Mouse (Mus musculus) bone marrow, adult 2 months (tissue): ENCODE results near the gene Pcsk6. TPM values are rescaled to one million over a fixed set of nuclear protein-coding genes. Genes with fewer than 3 reads are reported as not detected.
"Not testable (repeated sequence)": the region's sequence is repeated elsewhere in the genome, so short reads cannot be mapped to it uniquely, and the experiment has no call there.

Experiments used
- H3K27ac ChIP-seq: fragments of 200-500 bp; 2 replicates; pipeline ENCODE4 v1.5.1; 2012; ENCODE audit warnings: low read depth, mild to moderate bottlenecking, control low read depth, inconsistent platforms, low read length; ENCODE audit not compliant: control insufficient read depth, poor library complexity, insufficient read depth
- H3K4me1 ChIP-seq: fragments of 200-500 bp; 2 replicates; pipeline ENCODE4 v1.6.1; 2011; ENCODE audit warnings: low read length; ENCODE audit not compliant: control insufficient read depth, insufficient read depth
- H3K4me3 ChIP-seq: fragments of 200-500 bp; replicated peaks from 2 replicates; pipeline ENCODE3; 2011; ENCODE audit warnings: mild to moderate bottlenecking, low read depth, low read length, control low read depth; ENCODE audit not compliant: control insufficient read depth
- CTCF ChIP-seq: fragments of 200-500 bp; IDR thresholded peaks from 2 replicates; pipeline ENCODE4 v1.5.1; 2011; ENCODE audit warnings: low read length, control low read depth; ENCODE audit not compliant: control insufficient read depth, insufficient read depth
- POLR2A ChIP-seq: fragments of 200-500 bp; IDR thresholded peaks from 2 replicates; pipeline ENCODE4 v1.6.1; 2011; ENCODE audit warnings: low read depth, mild to moderate bottlenecking, control low read depth, low read length, borderline replicate concordance; ENCODE audit not compliant: control insufficient read depth
- WGBS: fragments of 180-500 bp; shearing (Covaris S2); methylation state at CpG from one replicate; pipeline ENCODE4 v1.1.7; 2018; 5-methylcytosine and 5-hydroxymethylcytosine counted together
- polyA plus RNA-seq: library from polyadenylated mRNA; stranded (reverse); fragments of >200 nt; gene quantifications from 2 replicates; pipeline ENCODE4 v1.2.4, GENCODE M21; 2011; ENCODE audit warnings: low replicate concordance; ENCODE audit not compliant: missing spikeins, insufficient read depth, insufficient read length

Pcsk6 gene
- polyA plus RNA-seq, 1 experiment = 5.3 TPM

- WGBS = 83% methylated on average over 12 of the region's 12 CpGs
Measured at GRCm38 (mm10) chr7:66048446-66049230, 187.1 kb downstream of the Pcsk6 start.

DNA sequence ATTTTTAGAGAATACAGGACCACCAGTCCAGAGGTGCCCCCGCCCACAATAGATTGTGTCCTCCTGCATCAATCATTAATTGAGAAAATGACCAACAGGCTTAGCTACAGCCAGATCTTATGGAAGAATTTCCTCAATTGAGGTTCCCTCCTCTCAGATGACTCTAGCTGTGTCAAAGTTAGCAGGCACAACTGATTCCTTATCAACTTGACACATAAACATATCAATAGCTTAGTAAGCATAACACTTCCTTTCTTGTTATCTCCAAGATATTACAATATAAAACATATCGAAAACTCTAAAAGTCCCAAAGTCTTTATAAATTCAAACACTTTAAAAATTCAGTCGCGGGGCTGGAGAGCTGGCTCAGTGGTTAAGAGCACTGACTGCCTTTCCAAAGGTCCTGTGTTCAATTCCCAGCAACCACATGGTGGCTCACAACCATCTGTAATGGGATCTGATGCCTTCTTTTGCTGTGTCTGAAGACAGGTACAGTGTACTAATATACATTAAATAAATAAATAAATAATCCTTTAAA, 192.5 kb downstream of the Pcsk6 start:
- 77% methylated on average over 4 of the region's 4 CpGs for WGBS

More at GRCm38 (mm10) chr7:66048446-66049230, 187.1 kb downstream of the Pcsk6 start:
- H3K4me1 ChIP-seq = no peaks in the 10 kb centered on the region
- TF ChIP-seq POLR2A (no peak), CTCF (no peak)
- no peak overlapping the region for H3K4me3 ChIP-seq
- no peak overlapping the region for H3K27ac ChIP-seq

GRCm38 (mm10) chr7:66055356-66055755, 193.8 kb downstream of the Pcsk6 start:
- TF ChIP-seq CTCF = 0 out of 2 replicates have a peak, but pooled peaks have one; percentile 3
- H3K4me3 ChIP-seq, H3K27ac ChIP-seq, H3K4me1 ChIP-seq: not testable (repeated sequence)
- WGBS = 3% methylated on average over 2 of the region's 2 CpGs

More for the DNA sequence above, 192.5 kb downstream of the Pcsk6 start:
- Histone ChIP-seq H3K27ac (no peak overlapping the region), H3K4me1 (no peaks in the 10 kb centered on the region), H3K4me3 (no peak overlapping the region)
- TF ChIP-seq POLR2A = no peak
- no peak for TF ChIP-seq CTCF

DNA sequence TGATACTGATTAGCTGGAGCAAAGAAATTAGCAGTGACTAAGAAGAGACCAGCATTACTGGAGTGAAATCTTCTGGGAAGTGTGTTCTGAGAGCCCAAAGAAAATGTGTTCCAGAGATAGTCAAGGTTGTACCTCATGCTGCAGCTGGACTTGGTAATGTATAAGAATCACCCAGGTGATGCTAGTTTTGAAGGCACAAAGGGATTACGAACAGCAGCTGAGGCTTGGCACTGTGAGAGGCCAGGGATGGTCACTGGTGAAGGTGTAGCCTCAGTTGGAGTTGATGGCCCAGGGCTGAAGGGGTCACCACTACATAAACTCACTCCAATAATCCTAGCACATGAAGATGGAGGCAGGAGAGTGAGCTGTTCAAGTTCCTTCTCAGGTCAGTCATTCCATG, 197.2 kb downstream of the Pcsk6 start, which contains the start of gene Snrpa1:
Snrpa1 (plus strand) TSS at position 301 of the 400 bp plus-strand sequence.
- TF ChIP-seq POLR2A (no peak), CTCF (no peak)
- 82% methylated on average over 1 of the region's 1 CpGs for WGBS
- H3K4me1 ChIP-seq = no peaks in the 10 kb centered on the region; the same call in 1 of the 2 replicates
- H3K4me3 ChIP-seq = peak within 1 kb of the TSS; percentile 95
- H3K27ac ChIP-seq = no peak within 1 kb of the TSS

DNA sequence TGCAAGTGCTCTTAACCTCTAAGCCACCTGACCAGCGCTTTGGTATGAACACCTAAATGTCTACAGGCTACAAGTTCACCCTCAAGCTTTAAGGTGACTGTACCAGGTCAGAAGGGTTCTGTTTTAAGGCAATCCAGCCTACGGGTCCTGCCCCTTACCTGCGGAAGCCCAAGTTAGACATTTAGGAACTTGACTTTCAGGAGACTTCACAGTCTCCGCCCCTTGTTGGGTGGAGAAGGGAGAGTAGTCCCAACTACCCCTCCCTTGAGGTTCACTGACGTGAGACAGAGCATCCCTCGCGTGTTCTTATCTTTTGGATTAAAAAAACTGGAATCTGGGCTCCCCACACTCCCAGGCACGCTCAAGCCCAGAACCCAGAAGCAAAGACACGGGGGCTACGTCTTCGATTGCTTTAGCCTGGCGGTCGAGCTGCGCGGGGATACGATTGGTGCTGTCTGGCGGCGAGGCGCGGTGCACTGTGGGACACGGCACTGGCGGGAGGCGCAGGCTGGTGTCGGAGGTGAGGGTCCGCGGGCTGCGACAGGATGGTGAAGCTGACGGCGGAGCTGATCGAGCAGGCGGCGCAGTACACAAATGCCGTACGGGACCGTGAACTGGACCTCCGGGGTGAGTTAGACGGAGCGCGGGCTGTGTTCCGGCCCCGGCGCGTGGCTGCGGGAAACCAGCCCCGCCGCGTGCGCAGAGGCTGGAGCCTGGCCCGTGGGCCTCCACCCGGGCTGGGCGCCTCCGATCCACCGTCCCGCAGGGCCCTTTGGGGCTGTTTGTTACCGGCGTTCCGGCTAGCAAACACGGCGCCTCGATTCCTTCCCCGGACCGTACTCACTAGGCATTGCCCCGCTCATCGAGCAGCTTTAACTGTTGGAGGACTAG, 198.8 kb downstream of the Pcsk6 start:
- Histone ChIP-seq H3K27ac (peak overlapping the region; percentile 20; the same call in 1 of the 2 replicates), H3K4me3 (peak overlapping the region; percentile 95), H3K4me1 (no peaks in the 10 kb centered on the region; the same call in 1 of the 2 replicates)
- WGBS = 1% methylated on average over 64 of the region's 64 CpGs
- TF ChIP-seq POLR2A = peak; percentile 89; the same call in 1 of the 2 replicates
- TF ChIP-seq CTCF = no peak

DNA sequence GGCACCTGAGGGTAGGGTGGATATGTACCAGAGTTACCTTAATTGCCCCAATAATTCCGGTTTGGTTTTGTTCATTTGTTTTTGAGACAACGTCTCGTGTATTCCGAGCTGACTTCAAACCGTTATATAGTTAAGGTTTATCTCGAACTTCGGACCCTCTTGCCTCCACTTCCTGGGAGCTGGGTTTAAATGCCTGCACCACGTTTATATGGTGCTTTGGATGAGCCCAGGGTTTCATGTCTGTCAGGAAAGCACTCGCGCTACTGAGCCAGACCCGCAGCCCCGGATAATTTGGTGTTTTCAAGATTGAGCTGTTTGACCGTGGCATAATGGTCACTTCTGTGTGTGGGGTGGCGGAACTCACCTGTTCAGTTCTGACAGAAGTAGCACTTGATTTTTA, 199.5 kb downstream of the Pcsk6 start:
- Histone ChIP-seq H3K4me1 (no peaks in the 10 kb centered on the region; the same call in 1 of the 2 replicates), H3K27ac (no peak overlapping the region), H3K4me3 (peak overlapping the region; percentile 95)
- TF ChIP-seq CTCF = no peak
- TF ChIP-seq POLR2A = no peak
- under 1% methylated on average over 14 of the region's 14 CpGs for WGBS

GRCm38 (mm10) chr7:66076411-66076810, 214.9 kb downstream of the Pcsk6 start:
- 74% methylated on average over 2 of the region's 2 CpGs for WGBS
- TF ChIP-seq CTCF (no peak), POLR2A (no peak)
- no peak overlapping the region for H3K27ac ChIP-seq
- peaks cover 2% of the 10 kb centered on the region; the same call in 1 of the 2 replicates for H3K4me1 ChIP-seq
- H3K4me3 ChIP-seq = no peak overlapping the region

DNA sequence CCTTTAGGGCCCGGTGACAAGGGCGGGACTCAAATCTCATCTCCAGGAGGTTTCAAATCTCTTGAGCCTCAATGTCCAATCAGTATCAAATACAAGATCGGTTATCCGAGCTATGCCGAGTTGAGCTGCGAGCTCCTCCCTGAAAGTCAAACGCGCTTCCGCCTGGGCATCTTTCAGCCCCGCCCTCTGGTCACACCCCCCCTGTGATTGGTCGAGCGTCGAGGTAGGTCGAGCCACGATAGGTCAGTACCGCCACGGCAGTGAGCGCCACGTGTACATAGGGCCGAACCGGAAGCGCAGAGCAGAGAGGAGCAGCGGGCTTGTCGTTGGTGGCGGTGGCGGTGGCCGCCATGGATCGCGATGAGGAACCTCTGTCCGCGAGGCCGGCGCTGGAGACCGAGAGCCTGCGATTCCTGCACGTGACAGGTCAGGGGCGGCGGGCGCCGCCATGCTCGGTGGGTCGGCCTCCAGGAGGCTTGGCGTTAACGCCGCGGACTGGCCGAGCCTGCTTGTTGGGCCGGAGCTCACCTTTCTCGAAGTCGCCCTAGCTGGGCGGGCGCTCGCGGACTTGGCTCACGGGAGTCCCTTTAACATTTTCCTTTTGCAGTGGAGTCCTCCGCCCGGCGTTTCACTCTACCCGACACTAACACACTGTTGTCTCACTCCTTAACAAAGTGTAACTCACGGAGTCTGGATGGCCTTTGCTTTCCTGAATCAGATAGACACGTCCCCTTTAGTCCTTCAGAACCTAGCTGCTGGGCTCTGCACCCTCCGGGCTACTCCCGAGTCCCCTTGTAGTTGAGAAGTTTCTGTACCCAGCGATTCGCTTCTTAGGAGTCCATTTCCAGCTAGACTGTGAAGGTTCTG, 218.1 kb downstream of the Pcsk6 start, which contains the start of gene Selenos:
Selenos (plus strand) TSS at position 286 of the 867 bp plus-strand sequence.
- TF ChIP-seq CTCF (no peak), POLR2A (peak; percentile 96)
- under 1% methylated on average over 65 of the region's 65 CpGs for WGBS
- Histone ChIP-seq H3K27ac (peak within 1 kb of the TSS; percentile 69), H3K4me3 (peak within 1 kb of the TSS; percentile 73), H3K4me1 (peaks cover 2% of the 10 kb centered on the region)
